Mouse (Mus musculus): ENCODE results near the gene Cfap43.

- no peak for TF ChIP-seq CTCF (conservative IDR thresholded peaks at IDR 0.05 in 1 of 2, IDR thresholded peaks at IDR 0.05 in 1 of 2; ENCODE audit: low read depth in 2 of 2, low read length in 2 of 2)
- TF ChIP-seq ETS1 (conservative IDR thresholded peaks at IDR 0.05; ENCODE audit: low read depth, low read length): no peak
- no peak for TF ChIP-seq TBP (conservative IDR thresholded peaks at IDR 0.05; ENCODE audit: low read depth, low read length)
- no peak for TF ChIP-seq EP300 (IDR thresholded peaks at IDR 0.05; ENCODE audit: low read length)
Measured at GRCm38 (mm10) chr19:47695725-47696124, 223.4 kb downstream of the Cfap43 start.
